Mouse (Mus musculus) spleen, postnatal 10 days (tissue): ENCODE results near the gene Ppp4r3b.

Experiments used
- DNase-seq, 2 experiments: peaks; one replicate each; pipeline ENCODE4 v3.0.0; 2021 to 2022; ENCODE audit warnings: low spot score in 2 of 2

Gene Ppp4r3b

DNA sequence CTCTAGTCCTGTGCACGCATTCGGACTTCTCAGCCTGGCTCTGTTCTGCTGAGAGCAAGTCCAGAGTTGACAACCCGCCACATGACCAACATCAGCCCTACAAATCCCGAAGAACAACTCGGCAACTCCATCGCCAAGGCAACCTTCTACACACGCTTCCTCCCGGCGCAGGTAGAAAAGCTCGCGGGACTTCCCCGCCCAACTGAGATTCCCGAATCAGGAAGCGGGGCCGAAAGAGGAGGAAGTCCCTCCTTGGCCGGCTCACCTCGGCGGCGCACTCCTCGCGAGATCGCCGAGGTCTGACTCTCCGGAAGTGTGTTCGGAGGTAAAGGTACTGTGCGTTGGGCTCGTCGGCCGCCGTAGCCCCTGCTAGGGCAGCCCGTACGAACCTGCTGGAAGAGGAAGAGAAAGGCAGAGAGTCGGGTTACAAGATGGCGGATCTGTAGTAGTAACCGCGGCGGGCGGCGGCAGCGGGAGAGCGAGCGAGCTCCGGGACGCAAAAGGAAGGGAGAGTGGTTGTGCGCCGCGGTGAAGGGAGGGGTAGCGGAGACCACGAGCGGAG lies at the start of gene Ppp4r3b:
Ppp4r3b (plus strand) TSS at position 328 of the 562 bp plus-strand sequence.
- peak; percentile 90 to 96 for DNase-seq

DNA sequence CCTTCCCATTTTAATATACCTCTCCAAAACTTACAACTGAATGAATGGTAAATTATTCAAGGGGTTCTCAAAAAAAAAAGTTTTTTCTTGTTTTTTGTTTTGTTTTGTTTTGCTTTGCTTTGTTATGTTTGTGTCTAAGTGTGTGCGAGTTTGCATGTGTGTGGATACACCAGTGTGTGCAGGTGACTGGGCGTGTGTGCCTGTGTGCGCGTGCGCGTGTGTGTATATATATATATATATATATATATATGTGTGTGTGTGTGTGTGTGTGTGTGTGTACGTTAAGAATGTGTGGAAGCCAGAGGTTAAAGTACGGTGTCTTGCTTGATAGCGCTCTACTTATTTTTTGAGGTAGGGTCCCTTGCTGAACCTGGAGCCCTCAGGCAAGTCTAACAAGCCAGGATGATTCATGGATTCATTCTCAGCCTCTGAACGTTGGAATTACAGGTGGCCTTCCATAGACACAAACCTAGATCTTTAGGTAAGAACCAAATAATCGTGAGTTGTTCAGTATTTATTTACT lies 42.8 kb upstream of the Ppp4r3b start:
- DNase-seq = peak; percentile 11 to 17

DNA sequence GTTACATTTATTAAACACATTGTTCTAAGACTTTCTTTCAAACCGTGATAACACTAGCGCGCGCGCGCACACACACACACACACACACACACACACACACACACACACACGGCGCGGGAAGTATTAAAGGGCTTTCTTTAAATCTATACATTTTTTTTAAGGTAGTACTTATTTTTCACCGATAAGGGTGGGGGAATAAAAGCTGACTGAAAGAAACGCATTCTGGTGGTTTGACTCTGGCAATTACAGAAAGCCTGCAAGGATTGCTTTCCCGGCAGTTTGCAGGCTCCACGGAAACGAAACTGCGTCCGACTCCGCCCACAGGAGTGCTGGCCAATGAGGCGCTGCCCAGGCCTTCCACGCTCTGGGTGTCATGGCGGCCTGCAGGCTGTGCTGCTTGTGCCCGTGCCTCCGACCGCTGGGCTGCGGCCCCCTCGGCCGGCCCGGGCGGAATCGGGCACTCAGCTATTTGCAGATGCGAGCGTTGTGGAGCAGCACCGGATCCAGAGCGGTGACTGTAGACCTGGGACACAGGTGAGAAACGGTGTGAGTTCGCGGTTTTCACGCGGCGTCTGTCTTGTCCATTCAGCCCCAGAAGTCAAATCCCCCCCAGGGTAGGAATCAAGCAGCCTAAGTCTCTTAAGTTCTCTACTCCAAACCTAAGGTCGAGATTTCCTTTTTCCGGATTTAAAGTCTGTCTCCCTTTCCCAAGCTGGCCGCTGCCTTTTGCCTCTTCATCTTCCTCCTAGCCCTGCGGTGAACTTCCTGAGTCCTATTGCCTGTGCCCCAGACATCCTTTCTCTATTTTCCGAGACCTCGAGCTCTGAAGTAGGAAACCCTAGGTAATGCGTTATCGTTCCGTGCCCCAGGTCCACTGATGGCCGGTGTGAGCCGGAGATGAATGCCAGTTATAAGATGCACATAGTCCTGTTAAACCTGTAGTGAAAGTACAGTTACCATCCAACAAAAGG lies 42.0 kb upstream of the Ppp4r3b start, which contains the start of gene Pnpt1:
Pnpt1 (plus strand) TSS at position 360 of the 971 bp plus-strand sequence.
- peak; percentile 81 to 92 for DNase-seq

DNA sequence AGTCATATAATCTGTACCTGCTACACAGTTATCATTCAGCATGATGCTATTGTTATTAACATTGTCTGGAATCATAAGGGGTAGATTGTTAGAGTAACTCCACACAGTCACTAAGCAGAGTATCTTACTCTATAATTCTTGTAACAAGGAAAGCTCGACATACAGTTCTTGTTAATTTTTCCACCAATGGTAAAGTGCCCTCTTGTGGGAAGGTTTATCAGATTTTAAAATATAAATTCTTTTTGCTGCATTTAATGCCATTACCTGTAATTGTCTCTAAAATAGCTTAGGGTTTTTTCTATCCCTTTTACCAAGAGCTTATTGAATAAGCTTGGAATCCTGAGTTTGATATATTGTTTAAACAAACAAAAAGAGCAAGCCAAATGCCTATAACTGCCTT lies 32.0 kb upstream of the Ppp4r3b start:
- DNase-seq = no peak

DNA sequence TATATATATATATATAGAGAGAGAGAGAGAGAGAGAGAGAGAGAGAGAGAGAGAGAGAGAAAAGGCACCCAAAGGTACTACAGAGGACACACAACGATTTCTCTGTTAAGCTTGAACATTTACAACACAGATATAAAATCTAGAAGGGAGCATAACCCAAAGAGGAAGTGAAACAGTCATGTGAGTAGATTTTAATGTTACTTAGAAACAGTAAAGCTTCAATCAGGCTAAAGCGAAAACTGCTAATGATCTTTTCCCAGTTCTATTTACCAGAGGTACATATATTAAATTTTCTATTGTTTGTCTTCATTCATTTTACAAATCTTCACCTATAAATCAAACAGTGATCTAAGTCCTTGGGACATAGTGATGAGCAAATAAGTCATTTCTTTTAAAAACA lies 23.8 kb upstream of the Ppp4r3b start:
- no peak for DNase-seq

DNA sequence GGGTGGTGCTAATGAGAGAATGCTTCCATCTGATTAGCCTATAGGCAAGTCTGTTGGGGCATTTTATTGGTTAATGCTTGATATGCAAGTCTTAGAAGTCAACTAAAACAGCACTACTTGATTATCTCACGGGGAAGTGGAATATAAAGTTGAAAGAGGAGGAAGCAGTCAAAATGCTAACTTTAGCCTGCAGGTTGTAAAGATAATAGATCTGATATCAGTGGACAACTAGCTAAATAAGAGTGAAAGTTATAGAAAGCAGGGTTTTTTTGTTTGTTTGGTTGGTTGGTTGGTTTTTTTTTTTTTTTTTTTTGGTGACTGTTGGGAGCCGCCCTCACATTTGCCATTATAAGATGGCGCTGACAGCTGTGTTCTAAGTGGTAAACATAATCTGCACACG lies 9.1 kb upstream of the Ppp4r3b start:
- DNase-seq = no peak

DNA sequence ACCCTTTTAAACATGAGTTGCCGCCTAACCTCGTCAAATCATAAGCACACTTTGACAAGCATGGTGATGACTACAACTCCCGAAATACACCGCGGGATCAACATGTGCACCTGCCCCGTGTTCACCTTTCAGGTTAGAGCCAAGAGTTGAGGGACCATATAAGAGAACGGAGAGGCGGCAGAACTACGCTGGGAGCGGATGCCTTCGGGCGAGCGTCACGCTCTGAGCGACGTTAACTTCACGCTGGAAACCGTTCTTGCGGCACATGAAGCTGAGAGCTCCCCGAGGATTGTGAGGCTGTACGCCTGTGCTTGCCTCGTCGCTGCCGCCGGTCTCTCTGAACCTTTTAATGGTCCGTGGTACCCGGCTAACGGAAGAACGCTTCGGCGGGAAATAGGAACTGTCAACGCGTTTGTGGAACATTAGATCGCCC lies 715 bp upstream of the Ppp4r3b start:
- peak; percentile 48 to 74 for DNase-seq

DNA sequence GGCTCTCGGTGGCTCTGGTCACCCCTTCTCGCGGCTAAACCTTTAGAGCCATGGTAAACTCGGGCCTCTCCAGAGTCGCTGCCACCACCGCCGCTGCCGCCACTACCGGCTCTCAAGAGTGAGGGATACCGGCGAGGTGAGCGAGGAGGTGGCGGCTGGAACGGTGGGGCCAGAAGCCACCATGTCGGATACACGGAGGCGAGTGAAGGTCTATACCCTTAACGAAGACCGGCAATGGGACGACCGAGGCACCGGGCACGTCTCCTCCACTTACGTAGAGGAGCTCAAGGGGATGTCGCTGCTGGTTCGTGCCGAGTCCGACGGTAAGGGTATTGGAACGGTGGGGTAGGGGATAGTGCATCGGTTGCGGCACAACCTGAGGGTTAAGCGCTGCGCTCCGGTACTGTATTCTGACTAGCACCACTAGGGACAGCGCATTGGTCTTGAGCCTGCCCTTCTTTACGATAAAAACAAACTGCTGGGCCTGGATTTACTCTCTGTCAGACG lies 488 bp downstream of the Ppp4r3b start:
- DNase-seq = peak; percentile 80 to 81

DNA sequence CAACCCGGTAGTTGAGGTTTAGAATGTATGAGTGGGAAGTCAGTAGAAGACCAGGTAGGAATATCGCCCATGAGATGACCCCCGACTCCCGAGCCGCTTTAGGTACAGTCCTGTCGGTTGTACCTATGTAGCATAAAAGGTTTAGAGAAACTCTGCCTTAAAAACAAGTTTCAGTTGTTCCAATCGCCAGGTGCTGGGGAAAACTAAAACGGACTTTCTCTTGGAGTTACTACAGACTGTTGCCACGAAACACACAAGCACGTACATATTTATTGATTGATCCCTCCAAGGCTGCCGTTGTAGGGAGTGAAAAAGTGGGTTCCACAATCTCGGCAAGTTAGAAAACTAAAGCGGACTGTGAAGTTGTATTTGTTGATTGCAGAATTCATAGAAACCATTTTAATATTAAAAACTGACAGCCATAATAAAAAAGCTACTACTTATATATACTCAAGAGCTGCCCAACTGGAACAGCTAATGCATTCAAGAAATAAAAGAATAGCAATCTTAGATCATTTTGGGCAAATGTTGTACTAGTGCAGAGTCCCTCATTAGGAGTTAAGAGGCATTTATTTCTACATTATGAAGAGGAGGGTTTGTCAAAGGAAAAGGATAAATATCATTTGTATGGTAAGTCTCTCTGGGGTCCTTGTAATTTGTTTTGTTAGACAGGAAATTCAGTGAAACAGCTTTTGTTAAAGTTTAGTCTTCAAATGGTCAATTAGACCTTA lies 1.2 kb downstream of the Ppp4r3b start:
- peak in 1 of 2 experiments; percentile 28 for DNase-seq

DNA sequence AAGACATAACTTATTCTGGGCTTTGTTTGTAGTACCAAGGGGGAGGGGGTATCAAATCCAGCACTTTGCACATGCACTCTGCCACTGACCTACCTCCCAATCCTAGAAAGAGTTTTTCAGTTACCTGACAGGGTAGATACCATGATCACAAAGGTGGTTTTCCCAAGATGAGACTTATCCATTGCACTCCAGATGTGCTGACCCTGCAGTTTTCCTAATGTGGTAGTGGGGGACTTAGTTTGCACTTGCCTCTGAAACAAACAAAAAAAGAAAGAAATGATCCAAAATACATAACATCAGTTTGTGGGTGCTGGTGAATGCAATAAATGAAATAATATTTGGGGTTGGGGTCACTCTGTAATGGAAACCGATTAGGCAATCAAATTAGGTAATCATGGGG lies 6.6 kb downstream of the Ppp4r3b start:
- DNase-seq = no peak

DNA sequence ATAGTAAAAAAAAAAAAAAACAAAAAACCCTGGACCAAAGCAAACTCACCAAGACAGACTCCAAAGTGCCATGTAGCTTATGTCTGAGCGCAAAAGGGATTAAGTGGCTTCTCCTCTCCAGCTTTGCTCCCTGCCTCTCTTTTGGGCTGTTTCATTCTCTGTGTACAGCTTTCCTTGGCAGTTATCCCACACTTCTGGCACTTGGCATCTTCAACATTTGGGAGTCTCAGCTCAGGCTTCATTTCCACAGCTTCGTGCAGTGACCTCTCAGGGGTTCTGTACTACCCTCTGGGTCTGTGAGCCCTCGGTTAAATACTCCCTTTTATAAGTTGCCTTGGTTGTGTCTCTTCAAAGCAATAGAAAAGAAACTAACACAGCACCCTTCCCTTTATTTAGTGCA lies 8.0 kb downstream of the Ppp4r3b start:
- no peak for DNase-seq

DNA sequence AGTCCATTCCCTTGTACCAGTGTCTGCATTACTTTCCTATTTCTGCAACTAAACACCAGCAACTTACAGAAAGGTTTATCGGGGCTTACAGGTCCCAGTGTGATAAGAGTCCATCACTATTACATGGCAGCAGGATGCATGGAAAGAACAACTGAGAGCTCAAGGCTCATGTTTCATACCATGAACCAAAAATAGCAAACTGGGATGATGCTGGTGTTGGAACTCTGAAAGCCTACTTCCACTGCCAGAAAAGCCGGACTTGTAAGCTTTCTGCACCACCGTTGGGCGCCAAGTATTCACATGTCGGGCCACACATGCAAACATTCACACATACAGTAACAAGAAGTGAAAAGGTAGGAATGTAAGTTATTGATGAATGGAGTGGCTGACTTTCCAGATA lies 9.1 kb downstream of the Ppp4r3b start:
- no peak for DNase-seq

DNA sequence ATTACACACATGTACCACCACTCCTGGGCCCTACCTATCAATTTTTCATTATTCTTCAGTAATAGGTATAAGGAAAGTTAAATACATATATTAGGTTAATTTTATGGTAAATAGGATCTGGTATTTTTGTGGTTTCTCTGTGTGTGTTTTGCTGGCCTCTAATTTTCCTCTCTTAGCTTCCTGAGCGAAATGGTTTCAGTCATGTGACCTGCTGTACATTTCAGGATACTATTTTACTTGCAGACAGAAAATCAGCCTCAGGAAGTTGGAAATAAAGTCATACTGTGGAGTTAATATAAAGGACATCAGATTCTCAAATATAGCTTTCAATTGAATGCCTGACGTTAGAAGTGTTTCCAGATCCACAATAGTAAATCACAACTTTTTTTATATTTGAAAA lies 16.3 kb downstream of the Ppp4r3b start:
- DNase-seq = no peak

DNA sequence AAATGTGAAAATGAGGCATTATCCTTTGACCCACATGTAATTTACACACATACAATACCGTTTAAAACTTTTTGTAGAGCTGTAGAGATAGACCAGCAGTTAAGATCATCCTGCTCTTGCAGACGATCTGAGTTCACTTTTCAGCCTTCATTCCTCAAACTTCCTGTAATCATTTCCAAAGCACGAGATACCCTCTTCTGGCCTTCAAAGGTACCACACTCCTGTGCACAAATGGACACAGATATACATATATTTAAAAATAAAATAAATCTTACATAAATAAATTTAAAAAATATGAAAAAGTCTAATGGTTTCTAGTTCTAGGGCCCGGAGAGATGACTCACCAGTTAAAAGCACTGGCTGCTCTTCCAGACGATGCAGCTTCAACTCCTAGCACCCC lies 31.0 kb downstream of the Ppp4r3b start:
- DNase-seq = no peak

DNA sequence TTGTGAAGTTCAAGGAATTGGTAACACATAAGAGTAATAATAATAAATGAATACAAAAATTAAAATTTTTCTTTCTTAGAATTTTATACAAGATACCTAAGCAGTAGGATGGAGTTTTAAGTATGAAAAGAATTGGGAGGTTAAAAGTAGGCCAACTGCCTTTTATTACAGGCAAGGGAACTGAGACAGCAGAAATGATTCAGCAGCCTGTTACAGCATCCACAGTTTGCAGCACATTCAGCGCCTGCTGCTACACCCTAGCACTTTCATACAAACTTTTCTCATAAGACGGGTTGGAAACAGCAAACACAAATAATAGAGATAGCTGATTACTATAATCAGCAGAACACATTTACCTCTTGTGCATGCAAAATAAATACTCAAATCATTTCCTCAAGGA lies 37.1 kb downstream of the Ppp4r3b start:
- no peak for DNase-seq

DNA sequence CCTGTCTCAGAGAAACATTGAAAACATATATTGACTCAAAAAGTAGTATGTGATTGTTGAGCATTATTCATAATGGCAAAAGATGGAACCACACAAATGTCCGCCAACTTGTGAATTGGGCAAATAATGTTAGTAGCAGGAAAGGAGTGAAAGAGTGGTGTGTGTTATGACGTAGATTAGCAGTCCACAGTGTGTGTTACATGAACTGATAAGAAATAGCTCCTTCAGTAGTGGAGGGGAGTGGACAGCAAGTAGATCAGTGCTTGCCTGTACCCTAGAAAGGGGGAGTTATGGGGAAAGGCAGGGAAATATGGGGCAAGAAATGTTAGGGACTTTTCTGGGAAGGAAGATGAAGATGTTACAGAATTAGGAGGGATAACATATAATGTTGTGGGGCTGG lies 43.5 kb downstream of the Ppp4r3b start:
- DNase-seq = no peak

DNA sequence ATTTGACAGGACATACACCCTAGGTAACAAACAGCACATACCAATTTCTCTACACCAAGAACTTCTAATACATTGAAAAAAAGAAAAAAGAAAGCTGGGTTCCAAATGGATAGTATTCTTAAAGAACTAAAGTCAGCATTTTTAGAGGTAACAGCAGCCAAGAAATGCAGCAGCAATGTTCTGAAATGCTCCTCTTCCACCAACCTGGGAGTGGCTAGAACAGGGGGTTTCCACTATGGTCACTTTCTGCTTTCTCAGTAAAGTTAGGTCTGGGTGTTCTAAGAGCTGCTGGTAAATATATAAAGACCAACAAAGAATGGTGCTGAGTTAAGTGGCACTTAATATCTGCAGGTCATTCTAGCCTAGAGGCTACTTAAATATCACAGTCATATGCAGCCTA lies 46.4 kb downstream of the Ppp4r3b start:
- no peak for DNase-seq

DNA sequence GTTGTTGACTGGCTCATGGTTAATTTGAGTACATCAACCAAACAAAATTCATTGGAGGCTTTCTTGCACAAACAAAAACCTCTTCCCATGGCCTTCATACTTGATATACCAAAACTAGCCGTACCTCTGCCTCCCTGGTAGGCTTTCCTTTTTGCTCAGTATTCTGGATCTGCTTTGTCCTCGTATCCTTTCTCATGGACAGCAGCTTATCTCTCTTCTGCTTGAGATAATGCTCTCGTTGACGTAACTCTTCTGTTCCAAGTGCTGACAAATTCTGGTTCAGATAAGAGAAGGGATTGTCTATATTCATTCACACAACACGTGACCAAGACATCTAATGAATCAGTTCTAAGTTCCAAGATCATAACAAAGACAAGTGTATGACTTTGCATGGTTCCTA lies 49.6 kb downstream of the Ppp4r3b start:
- no peak for DNase-seq

DNA sequence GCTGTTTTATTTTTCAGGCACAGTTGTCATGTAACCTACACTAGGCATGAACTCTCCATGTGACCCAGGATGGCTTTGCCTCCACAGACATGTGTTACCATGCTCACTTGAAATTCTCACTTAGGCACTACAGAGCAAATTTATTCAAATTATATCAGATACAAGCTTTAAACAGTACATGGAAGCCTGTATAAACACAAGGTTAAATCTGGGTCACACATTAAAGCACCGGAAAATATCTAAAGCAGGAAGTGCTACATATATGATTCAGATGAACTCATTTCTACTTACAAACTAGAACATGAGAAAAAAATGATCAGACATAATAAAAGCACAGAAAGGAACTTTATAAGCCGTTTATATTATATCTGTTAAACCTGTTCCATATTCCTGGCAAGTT lies 52.1 kb downstream of the Ppp4r3b start:
- no peak for DNase-seq

DNA sequence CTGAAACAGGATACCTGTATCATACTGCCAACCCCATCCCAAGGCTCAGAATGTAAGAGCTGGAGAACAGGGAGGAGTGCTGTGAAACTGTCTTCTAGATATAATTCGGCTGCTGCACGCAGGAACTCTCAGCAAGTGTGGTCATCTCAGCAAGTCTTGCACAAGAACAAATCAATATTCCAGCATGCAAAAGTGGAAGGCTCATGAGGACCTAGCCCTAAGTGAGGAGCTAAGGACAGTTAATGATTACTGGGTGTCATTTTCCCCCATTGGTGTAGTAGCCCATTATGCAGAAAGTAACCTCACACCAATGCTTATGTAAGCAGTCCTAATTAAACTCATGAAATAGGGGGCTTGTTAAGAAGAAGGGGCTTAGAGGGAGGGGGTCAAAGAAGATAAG lies 56.3 kb downstream of the Ppp4r3b start:
- no peak for DNase-seq

DNA sequence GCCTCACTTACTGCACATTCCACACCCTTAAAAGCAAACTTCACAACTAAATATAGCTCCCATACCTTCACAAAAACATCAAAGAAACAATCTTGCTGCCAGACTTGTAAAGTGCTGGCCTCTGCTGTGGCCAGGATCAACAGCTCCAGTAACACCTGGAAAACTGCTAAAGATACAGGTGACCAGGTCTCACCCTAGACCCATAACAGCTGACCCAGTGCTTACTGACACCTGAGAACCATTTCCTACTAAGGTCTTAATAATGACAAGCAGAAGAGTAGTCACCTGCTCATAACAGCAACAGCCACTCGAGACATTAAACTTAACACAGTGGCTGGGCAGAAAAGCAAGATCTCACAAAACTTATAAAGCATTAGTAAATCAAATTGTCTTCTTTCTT lies 60.9 kb downstream of the Ppp4r3b start:
- DNase-seq = no peak

DNA sequence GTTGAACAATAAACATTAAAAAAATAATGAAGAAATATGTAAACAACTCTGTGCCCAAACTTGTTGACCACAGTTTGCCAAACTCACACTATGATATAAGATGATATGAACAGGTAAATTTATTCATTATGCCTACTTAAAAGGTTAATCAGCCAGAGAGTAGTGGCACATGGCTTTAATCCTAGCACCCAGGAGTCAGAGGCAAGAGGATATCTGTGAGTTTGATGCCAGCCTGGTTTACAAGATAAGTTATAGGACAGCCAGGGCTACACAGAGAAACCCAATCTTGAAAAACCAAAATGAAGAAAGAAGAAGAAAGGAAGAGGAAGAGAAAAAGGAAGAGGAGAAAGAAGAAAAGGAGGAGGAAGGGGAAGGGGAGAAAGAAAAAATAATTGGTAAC lies 64.7 kb downstream of the Ppp4r3b start:
- DNase-seq = no peak
